Mouse (Mus musculus) bone marrow, adult 2 months (tissue): ENCODE measurements at regions not wholly inside any gene's neighbourhood (a gene's known extent, or its start where the extent isn't known, plus 50 kb on each side); places are given as distances from the start of the nearest gene placed in this dataset.

Source experiments
- CTCF ChIP-seq: fragments of 200-500 bp; IDR thresholded peaks from 2 replicates; pipeline ENCODE4 v1.5.1; 2011; ENCODE audit warnings: low read length, control low read depth; ENCODE audit not compliant: control insufficient read depth, insufficient read depth
- POLR2A ChIP-seq: fragments of 200-500 bp; IDR thresholded peaks from 2 replicates; pipeline ENCODE4 v1.6.1; 2011; ENCODE audit warnings: low read depth, mild to moderate bottlenecking, control low read depth, low read length, borderline replicate concordance; ENCODE audit not compliant: control insufficient read depth

- TF ChIP-seq CTCF (no peak), POLR2A (no peak)
Observed at GRCm38 (mm10) chr6:118297576-118297975, 100.1 kb upstream of the Ret start.
